Mouse (Mus musculus) ES-Bruce4 (cell line): ENCODE results near the gene Polr3h.

ENCODE experiments used
- CTCF ChIP-seq: IDR thresholded peaks from one replicate; pipeline ENCODE4 v1.8.1; 2011; ENCODE audit warnings: low read depth, low read length
- EP300 ChIP-seq: IDR thresholded peaks from 2 replicates; pipeline ENCODE4 v1.6.1; 2011; ENCODE audit warnings: low read depth, low read length; ENCODE audit not compliant: insufficient read depth
- POLR2A ChIP-seq: IDR thresholded peaks from one replicate; pipeline ENCODE4 v1.8.1; 2011; ENCODE audit warnings: low read length; ENCODE audit not compliant: insufficient read depth

GRCm38 (mm10) chr15:81939157-81939715 lies 13.2 kb upstream of the Polr3h start:
- TF ChIP-seq POLR2A (no peak), EP300 (no peak), CTCF (no peak)
